Mouse (Mus musculus) liver, postnatal 0 days (tissue): ENCODE measurements around the gene Gria3. TPM values are rescaled to one million over a fixed set of nuclear protein-coding genes. Genes with fewer than 3 reads are reported as not detected.

ENCODE experiments used
- ATAC-seq: fragments of 200-750 bp; cut with Nextera tagmentation; 2 replicates; pipeline ENCODE4 v1.8.0; 2017; ENCODE audit warnings: mild to moderate bottlenecking, moderate library complexity
- DNase-seq: peaks from one replicate; pipeline ENCODE4 v3.0.0-alpha.2; 2016
- H3K27ac ChIP-seq: fragments of 300-500 bp; sonication (generic); 2 replicates; pipeline ENCODE4 v1.5.1; 2014; ENCODE audit warnings: antibody characterized with exemption, moderate library complexity, mild to moderate bottlenecking, low read depth
- H3K27me3 ChIP-seq: fragments of 300-500 bp; sonication (generic); 2 replicates; pipeline ENCODE4 v1.6.1; 2014; ENCODE audit warnings: low read length, control low read depth, mixed read lengths; ENCODE audit not compliant: insufficient read depth
- H3K36me3 ChIP-seq: fragments of 300-500 bp; sonication (generic); replicated peaks from 2 replicates; pipeline ENCODE4 v1.6.1; 2014; ENCODE audit warnings: mild to moderate bottlenecking, control low read depth, low read length, moderate library complexity, mixed read lengths; ENCODE audit not compliant: insufficient read depth
- H3K4me1 ChIP-seq: fragments of 300-500 bp; sonication (generic); 2 replicates; pipeline ENCODE4 v1.6.1; 2014; ENCODE audit warnings: antibody characterized with exemption, mild to moderate bottlenecking, control low read depth; ENCODE audit not compliant: insufficient read depth
- H3K4me2 ChIP-seq: fragments of 300-500 bp; sonication (generic); 2 replicates; pipeline ENCODE4 v1.6.1; 2014; ENCODE audit warnings: low read depth, mild to moderate bottlenecking, low read length, moderate library complexity, mixed read lengths
- H3K4me3 ChIP-seq: fragments of 300-500 bp; sonication (generic); 2 replicates; pipeline ENCODE4 v1.5.1; 2014; ENCODE audit warnings: low read depth, low read length
- H3K9ac ChIP-seq: fragments of 300-500 bp; sonication (generic); replicated peaks from 2 replicates; pipeline ENCODE4 v1.6.1; 2014; ENCODE audit warnings: mild to moderate bottlenecking, moderate library complexity
- H3K9me3 ChIP-seq: fragments of 300-500 bp; sonication (generic); 2 replicates; pipeline ENCODE4 v1.6.1; 2016; ENCODE audit warnings: mild to moderate bottlenecking, control low read depth, low read length, mixed read lengths
- CTCF ChIP-seq: sonication (generic); IDR thresholded peaks from 2 replicates; pipeline ENCODE4 v1.5.1; 2016; ENCODE audit warnings: antibody characterized with exemption, low read depth
- EP300 ChIP-seq: IDR thresholded peaks from 2 replicates; pipeline ENCODE4 v1.6.1; 2016; ENCODE audit warnings: antibody characterized with exemption, low read depth, mild to moderate bottlenecking
- WGBS: fragments of 180-500 bp; shearing (Covaris S2); extraction: QIAGEN DNeasy Blood & Tissue Kit; methylation state at CpG from one replicate; pipeline ENCODE4 v1.1.7; 2014; ENCODE audit not compliant: insufficient replicate concordance; 5-methylcytosine and 5-hydroxymethylcytosine counted together
- polyA plus RNA-seq: library from polyadenylated mRNA; unstranded; fragments of >200 nt; fragmentation: Nextera tagmentation; extraction: Ambion mirVana; gene quantifications from 2 replicates; pipeline ENCODE4 v1.2.1, GENCODE M21; 2015

Gria3 gene
- 0.90 and 1.8 TPM in 2 replicates for polyA plus RNA-seq

- no peak within 1 kb of the TSS for H3K9ac ChIP-seq
- DNase-seq (peak; percentile 19), ATAC-seq (peak; percentile 57; the same call in 1 of the 2 replicates)
- no peaks in the 10 kb centered on the region for H3K36me3 ChIP-seq
- H3K4me1 ChIP-seq: no peaks in the 10 kb centered on the region
- H3K4me3 ChIP-seq: peak within 1 kb of the TSS; percentile 43
- peak within 1 kb of the TSS; percentile 71 for H3K4me2 ChIP-seq
- 13% methylated on average over 21 of the region's 21 CpGs for WGBS
- no peak within 1 kb of the TSS for H3K27ac ChIP-seq
- no peak for TF ChIP-seq CTCF
- TF ChIP-seq EP300: no peak
- no peaks in the 10 kb centered on the region for H3K9me3 ChIP-seq
- 0 out of 2 replicates have a peak, but pooled peaks cover 3% of the 10 kb centered on the region for H3K27me3 ChIP-seq
Observed at GRCm38 (mm10) chrX:41400058-41400904, at the start of gene Gria3. Gene Gria3 (plus strand): TSS chrX:41400854.

- no peak overlapping the region for H3K4me3 ChIP-seq
- no peaks in the 10 kb centered on the region for H3K9me3 ChIP-seq
- H3K36me3 ChIP-seq: no peaks in the 10 kb centered on the region
- no peak for DNase-seq
- H3K9ac ChIP-seq: no peak overlapping the region
- H3K4me1 ChIP-seq: no peaks in the 10 kb centered on the region
- no peaks in the 10 kb centered on the region for H3K27me3 ChIP-seq
- no peak for TF ChIP-seq CTCF
- TF ChIP-seq EP300: no peak
- no peak overlapping the region for H3K4me2 ChIP-seq
- 62% methylated on average over 7 of the region's 7 CpGs for WGBS
- no peak overlapping the region for H3K27ac ChIP-seq
- no peak for ATAC-seq
Observed at GRCm38 (mm10) chrX:41387086-41387485, 13.6 kb upstream of the Gria3 start.

- ATAC-seq (no peak), DNase-seq (no peak)
- Histone ChIP-seq H3K4me2 (no peak overlapping the region), H3K27ac (no peak overlapping the region), H3K9me3 (no peaks in the 10 kb centered on the region), H3K4me1 (no peaks in the 10 kb centered on the region), H3K4me3 (no peak overlapping the region), H3K9ac (no peak overlapping the region), H3K36me3 (no peaks in the 10 kb centered on the region), H3K27me3 (no peaks in the 10 kb centered on the region)
- WGBS: 68% methylated on average over 1 of the region's 1 CpGs
- TF ChIP-seq EP300: no peak
- no peak for TF ChIP-seq CTCF
Observed at GRCm38 (mm10) chrX:41389079-41389478, 11.6 kb upstream of the Gria3 start.

- Histone ChIP-seq H3K4me1 (no peaks in the 10 kb centered on the region), H3K9me3 (no peaks in the 10 kb centered on the region), H3K4me2 (no peak overlapping the region), H3K27me3 (0 out of 2 replicates have a peak, but pooled peaks cover 3% of the 10 kb centered on the region), H3K9ac (no peak overlapping the region), H3K4me3 (no peak overlapping the region), H3K36me3 (no peaks in the 10 kb centered on the region), H3K27ac (no peak overlapping the region)
- no peak for DNase-seq
- TF ChIP-seq EP300 (no peak), CTCF (no peak)
- ATAC-seq: no peak
Observed at GRCm38 (mm10) chrX:41398482-41398881, 2.2 kb upstream of the Gria3 start.

- no peak for DNase-seq
Observed at GRCm38 (mm10) chrX:41401186-41401585, 532 bp downstream of the Gria3 start.

GRCm38 (mm10) chrX:41401590-41402240, 1.1 kb downstream of the Gria3 start:
- Histone ChIP-seq H3K4me3 (peak overlapping the region; percentile 43), H3K27ac (no peak overlapping the region), H3K9me3 (no peaks in the 10 kb centered on the region), H3K27me3 (0 out of 2 replicates have a peak, but pooled peaks cover 3% of the 10 kb centered on the region), H3K9ac (no peak overlapping the region), H3K4me1 (no peaks in the 10 kb centered on the region), H3K36me3 (no peaks in the 10 kb centered on the region), H3K4me2 (peak overlapping the region; percentile 71)
- DNase-seq: peak; percentile 12
- TF ChIP-seq EP300 (no peak), CTCF (no peak)
- ATAC-seq: no peak
- 17% methylated on average over 20 of the region's 20 CpGs for WGBS

More at GRCm38 (mm10) chrX:41401186-41401585, 532 bp downstream of the Gria3 start:
- Histone ChIP-seq H3K9ac (no peak overlapping the region), H3K4me2 (peak overlapping the region; percentile 71), H3K36me3 (no peaks in the 10 kb centered on the region), H3K27ac (no peak overlapping the region), H3K9me3 (no peaks in the 10 kb centered on the region), H3K4me1 (no peaks in the 10 kb centered on the region), H3K4me3 (peak overlapping the region; percentile 43), H3K27me3 (0 out of 2 replicates have a peak, but pooled peaks cover 3% of the 10 kb centered on the region)
- TF ChIP-seq EP300: no peak
- no peak for TF ChIP-seq CTCF
- WGBS: 15% methylated on average over 12 of the region's 17 CpGs
- no peak for ATAC-seq
